Mouse (Mus musculus): ENCODE measurements at regions not wholly inside any gene's neighbourhood (a gene's known extent, or its start where the extent isn't known, plus 50 kb on each side); places are given as distances from the start of the nearest gene placed in this dataset.
"Not testable (repeated sequence)": the region's sequence is repeated elsewhere in the genome, so short reads cannot be mapped to it uniquely, and the experiment has no call there.

GRCm38 (mm10) chr10:108111398-108111797 lies 50.6 kb upstream of the Ppp1r12a start:
- no peak for DNase-seq

GRCm38 (mm10) chr10:108110891-108111290 lies 51.1 kb upstream of the Ppp1r12a start:
- no peak for DNase-seq

- no peak for DNase-seq
Observed at GRCm38 (mm10) chr10:108110197-108110596, 51.8 kb upstream of the Ppp1r12a start.

GRCm38 (mm10) chr10:108108500-108108899 lies 53.5 kb upstream of the Ppp1r12a start:
- not testable (repeated sequence) for DNase-seq

DNA sequence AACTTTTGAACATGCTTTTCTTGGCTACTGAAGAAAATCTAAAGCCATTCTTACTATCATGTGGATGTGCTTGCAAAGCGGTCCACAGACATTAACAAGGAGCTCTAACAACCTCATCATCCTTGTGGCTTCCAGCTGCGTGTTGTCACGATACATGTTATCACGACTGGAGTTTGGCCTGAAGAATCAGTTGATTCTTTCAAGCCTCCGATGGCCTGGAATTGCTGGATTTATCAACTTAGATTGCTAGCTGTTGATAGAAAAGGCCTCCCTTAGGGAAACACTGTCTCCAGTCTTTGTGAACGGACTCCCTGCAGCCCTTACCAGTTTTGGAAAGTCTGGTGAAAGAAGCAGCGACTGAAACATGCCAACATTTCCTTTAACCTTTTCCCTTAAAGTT lies 60.5 kb upstream of the Ppp1r12a start:
- no peak for DNase-seq

GRCm38 (mm10) chr10:108093043-108093442 lies 69.0 kb upstream of the Ppp1r12a start:
- DNase-seq = no peak

DNA sequence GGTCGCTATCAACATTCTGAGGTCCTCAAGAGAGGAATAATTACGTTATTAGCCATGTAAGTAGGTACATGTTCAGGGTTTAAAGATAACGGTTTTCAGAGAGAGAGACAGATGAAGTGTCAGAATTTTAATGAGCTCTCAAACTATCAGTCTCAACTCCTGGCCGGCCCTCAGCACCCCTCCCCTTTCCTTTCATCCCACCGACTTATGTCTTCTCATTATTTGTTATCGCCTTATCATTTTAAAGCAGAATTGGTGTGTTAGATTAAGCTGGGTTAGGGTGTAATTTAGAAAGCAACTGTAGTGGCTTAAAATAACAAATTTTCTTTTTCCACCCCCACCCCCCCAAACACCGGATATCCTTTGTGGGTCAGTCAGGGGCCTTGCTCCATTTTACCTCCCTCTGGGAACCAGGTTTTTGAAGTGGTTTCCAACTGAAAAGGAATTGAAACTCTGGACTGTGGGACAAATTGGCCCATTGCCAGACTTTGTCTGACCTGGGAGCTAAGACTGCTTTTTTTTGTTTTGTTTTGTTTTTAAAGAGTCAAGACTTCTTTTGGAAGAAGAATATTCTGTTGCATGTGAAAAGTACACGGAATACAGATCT lies 72.5 kb upstream of the Ppp1r12a start:
- no peak for DNase-seq

- DNase-seq = no peak
Observed at GRCm38 (mm10) chr10:108088883-108089282, 73.1 kb upstream of the Ppp1r12a start.

- no peak for DNase-seq
Observed at GRCm38 (mm10) chr10:108088209-108088608, 73.8 kb upstream of the Ppp1r12a start.

GRCm38 (mm10) chr10:108083220-108083619 lies 78.8 kb upstream of the Ppp1r12a start:
- DNase-seq = no peak

DNA sequence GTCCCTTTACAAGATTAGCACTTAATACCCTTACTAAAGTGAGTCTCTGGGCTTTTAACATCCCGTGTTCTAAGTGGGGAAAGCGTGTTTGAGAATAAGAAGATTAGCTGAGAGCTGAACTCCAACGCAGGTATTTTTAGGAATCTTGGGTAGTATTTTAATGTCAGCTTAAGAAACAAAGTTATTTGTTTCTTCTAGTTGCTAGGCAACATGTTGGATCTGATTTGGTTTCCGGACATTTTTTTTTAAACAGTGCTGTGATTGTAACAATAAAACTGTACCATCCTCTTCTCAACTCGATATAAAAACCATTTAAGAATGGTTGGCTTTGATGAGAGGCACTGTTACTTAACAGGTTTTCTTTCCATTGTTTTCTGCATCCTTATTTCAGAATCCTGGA lies 86.8 kb upstream of the Ppp1r12a start:
- DNase-seq = no peak

GRCm38 (mm10) chr10:108073828-108074227 lies 88.2 kb upstream of the Ppp1r12a start:
- no peak for DNase-seq

GRCm38 (mm10) chr10:108072211-108072610 lies 89.8 kb upstream of the Ppp1r12a start:
- no peak for DNase-seq

DNA sequence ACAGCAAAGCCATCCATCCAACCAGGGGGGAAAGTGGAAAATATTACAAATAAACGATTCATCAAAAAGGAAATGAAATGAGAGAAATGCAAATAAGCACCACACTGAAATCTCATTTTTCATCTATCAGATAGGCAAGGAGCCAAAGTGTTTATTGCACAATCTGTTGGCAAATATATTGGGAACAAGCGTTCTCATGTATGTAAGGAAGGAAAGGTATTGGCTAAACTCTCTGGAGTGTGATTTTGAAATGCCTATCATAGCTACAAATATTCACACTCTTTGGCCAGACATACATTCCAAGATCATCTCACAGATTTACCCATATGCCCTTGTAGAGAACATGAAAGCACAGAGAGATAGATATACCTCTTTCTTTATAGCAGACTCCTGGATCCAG lies 90.6 kb upstream of the Ppp1r12a start:
- DNase-seq = no peak

DNA sequence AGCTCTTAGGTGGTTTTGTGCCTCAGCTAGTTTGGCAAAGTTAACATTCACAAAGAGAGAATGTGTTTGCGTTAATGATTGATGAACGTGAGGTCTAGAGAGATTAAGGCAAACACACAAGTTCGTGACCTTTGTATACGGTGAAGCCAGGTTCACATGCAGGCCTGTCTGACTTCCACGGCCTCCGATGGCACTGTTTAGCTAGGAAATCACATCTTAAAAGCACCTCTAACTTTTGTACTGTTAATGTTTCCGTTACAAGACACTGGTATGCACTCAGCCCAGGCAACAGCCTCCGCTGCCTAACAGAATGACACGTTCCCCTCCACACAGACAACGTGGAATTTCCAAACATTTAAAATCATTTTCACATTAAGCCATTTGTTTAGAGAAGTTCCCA lies 94.3 kb upstream of the Ppp1r12a start:
- no peak for DNase-seq

- no peak for DNase-seq
Observed at GRCm38 (mm10) chr10:108066241-108066640, 95.8 kb upstream of the Ppp1r12a start.

GRCm38 (mm10) chr10:108061813-108062435 lies 100.1 kb upstream of the Ppp1r12a start:
- no peak for DNase-seq

DNA sequence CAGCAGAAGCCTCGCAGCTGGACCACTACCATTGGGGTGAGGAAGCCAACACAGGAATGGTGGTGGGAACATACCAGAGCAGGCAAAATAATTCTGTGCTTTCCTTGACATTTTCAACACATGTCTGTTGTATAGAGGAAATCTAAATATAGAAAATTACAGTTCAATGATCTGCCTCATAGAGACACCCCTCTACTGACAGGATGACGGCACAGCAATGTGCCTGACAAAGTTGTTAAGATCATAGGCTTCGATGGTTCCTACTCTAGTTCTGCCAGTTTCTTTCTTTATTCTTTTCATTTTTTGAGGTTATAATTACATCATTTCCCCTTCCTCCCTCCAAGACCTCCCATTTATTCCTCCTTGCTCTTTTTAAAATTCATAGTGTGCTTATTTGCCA lies 101.4 kb upstream of the Ppp1r12a start:
- DNase-seq = no peak

DNA sequence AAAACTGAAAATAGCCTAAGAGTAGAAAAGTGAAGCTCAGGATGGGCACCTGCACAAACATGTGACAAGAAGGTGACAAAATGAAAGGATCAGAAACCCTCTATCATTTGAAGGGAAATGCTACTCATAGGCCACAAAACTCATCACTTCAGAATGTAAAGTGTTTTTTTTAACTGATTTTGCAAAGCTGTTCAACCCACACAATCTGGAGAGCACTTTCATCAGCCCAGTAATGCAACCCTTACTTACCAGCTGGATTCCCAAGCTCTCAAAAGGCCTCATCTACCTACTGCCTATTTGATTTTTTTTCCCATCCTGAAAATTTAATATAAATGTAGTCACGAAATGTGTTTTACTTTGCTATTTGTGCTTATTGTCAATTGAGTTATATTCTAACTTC lies 110.4 kb upstream of the Ppp1r12a start:
- DNase-seq = no peak

DNA sequence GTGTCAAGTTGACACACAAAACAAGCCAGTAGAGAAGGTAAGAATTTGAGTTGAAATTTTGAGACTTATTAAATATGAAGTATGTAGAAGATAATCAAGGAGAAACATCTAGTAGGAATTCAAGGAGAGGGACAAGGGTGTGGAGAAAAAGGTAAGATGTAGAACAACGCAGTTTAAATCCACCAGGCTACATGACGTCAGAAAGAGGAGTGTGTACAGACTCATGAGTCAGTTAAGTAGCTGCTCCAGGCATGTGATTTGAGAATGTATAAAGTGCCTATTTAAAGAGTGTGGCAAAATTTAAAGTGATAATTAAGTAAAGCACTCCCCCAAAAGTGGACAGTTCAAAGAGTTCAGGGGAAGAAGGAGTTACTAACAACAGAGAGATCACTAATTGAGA lies 113.6 kb upstream of the Ppp1r12a start:
- DNase-seq = no peak

GRCm38 (mm10) chr10:108043519-108043918 lies 118.5 kb upstream of the Ppp1r12a start:
- no peak for DNase-seq

DNA sequence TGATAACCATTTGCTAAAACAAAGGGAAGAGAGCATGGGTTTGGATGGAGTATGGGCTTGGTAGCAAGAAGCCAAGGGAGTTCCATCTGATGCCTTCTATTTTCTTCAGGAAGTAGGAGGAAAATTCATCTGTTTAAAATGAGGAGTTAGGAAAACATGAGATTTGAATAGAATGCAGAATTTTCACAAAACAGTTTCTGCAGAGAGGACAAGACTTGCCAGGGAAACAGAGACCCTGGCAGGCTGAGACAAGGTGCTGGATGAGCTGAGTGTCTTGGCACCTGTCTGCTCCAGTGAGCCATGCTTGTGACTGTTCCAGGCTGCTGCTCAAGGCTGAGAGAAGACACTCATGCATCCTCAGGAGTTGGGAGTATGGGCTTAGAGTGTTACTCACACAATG lies 122.0 kb upstream of the Ppp1r12a start:
- DNase-seq = no peak

GRCm38 (mm10) chr10:108036486-108037109 lies 124.7 kb upstream of the Otogl start:
- no peak for DNase-seq

- peak; percentile 24 to 25 for DNase-seq
Observed at GRCm38 (mm10) chr10:108034068-108034467, 122.1 kb upstream of the Otogl start.
